Mouse (Mus musculus): ENCODE measurements at regions not wholly inside any gene's neighbourhood (a gene's known extent, or its start where the extent isn't known, plus 50 kb on each side); places are given as distances from the start of the nearest gene placed in this dataset.

- no peak for TF ChIP-seq MYOD1 (IDR thresholded peaks at IDR 0.05; ENCODE audit: control insufficient read depth, insufficient read length, low read depth)
- TF ChIP-seq MAX (IDR thresholded peaks at IDR 0.05) = no peak
- no peak for TF ChIP-seq CTCF (IDR thresholded peaks at IDR 0.05; ENCODE audit: control insufficient read depth, insufficient read depth, insufficient read length)
- TF ChIP-seq FOSL1 (IDR thresholded peaks at IDR 0.05; ENCODE audit: insufficient read depth, low read length, poor library complexity, severe bottlenecking) = no peak
- TF ChIP-seq MYOG (IDR thresholded peaks at IDR 0.05; ENCODE audit: control insufficient read depth, extremely low read depth, insufficient read length) = no peak
Measured at GRCm38 (mm10) chr2:28362199-28362598, 84.4 kb upstream of the Ppp1r26 start.
